Mouse (Mus musculus): ENCODE measurements around the gene Gpi1. TPM values are rescaled to one million over a fixed set of nuclear protein-coding genes. Genes with fewer than 3 reads are reported as not detected.
A peak's percentile ranks its signal among the peaks of the same experiment; 100 is the strongest.

Gpi1 gene
- polyA plus RNA-seq, 1 experiment from 2014 or later, result 824 TPM

GRCm38 (mm10) chr7:34234610-34235561 lies 4.8 kb upstream of the Gpi1 start:
- no peak for ATAC-seq (replicated peaks; ENCODE audit: insufficient number of reproducible peaks, low FRiP score, low TSS enrichment)
- Histone ChIP-seq H3K27me3 (ENCODE audit: control insufficient read depth, insufficient read depth, low read length) (no peaks in the 10 kb centered on the region), H3K9ac (ENCODE audit: low read depth, low read length) (peak overlapping the region; percentile 73), H3K27ac (ENCODE audit: low read depth, low read length) (peak overlapping the region; percentile 96), H3K4me2 (peak overlapping the region; percentile 84), H3K36me3 (ENCODE audit: control insufficient read depth, insufficient read depth, low read length) (peaks cover 25% of the 10 kb centered on the region), H3K4me1 (ENCODE audit: control insufficient read depth, insufficient read depth, low read length) (peaks cover 14% of the 10 kb centered on the region), H3K4me3 (ENCODE audit: low read depth, low read length) (peak overlapping the region; percentile 57), H3K9me3 (replicated peaks; ENCODE audit: control insufficient read depth, low read length) (no peaks in the 10 kb centered on the region)
- WGBS (ENCODE audit: insufficient replicate concordance), result 2% methylated on average over 17 of the region's 17 CpGs

- peaks cover 21% of the 10 kb centered on the region for H3K36me3 ChIP-seq (ENCODE audit: control insufficient read depth, insufficient read depth, low read length)
- peak overlapping the region; percentile 57 for H3K4me3 ChIP-seq (ENCODE audit: low read depth, low read length)
- H3K27me3 ChIP-seq (ENCODE audit: control insufficient read depth, insufficient read depth, low read length), result no peaks in the 10 kb centered on the region
- peak overlapping the region; percentile 73 for H3K9ac ChIP-seq (ENCODE audit: low read depth, low read length)
- H3K27ac ChIP-seq (ENCODE audit: low read depth, low read length), result peak overlapping the region; percentile 96
- ATAC-seq (replicated peaks; ENCODE audit: insufficient number of reproducible peaks, low FRiP score, low TSS enrichment), result peak; percentile 86
- H3K4me2 ChIP-seq, result peak overlapping the region; percentile 84
- under 1% methylated on average over 46 of the region's 46 CpGs for WGBS (ENCODE audit: insufficient replicate concordance)
- peaks cover 16% of the 10 kb centered on the region for H3K4me1 ChIP-seq (ENCODE audit: control insufficient read depth, insufficient read depth, low read length)
- H3K9me3 ChIP-seq (replicated peaks; ENCODE audit: control insufficient read depth, low read length), result no peaks in the 10 kb centered on the region
Observed at GRCm38 (mm10) chr7:34233909-34234609, 3.9 kb upstream of the Gpi1 start.

GRCm38 (mm10) chr7:34232785-34233725 lies 2.9 kb upstream of the Gpi1 start:
- no peak for ATAC-seq (replicated peaks; ENCODE audit: insufficient number of reproducible peaks, low FRiP score, low TSS enrichment)
- WGBS (ENCODE audit: insufficient replicate concordance), result 41% methylated on average over 7 of the region's 7 CpGs
- no peaks in the 10 kb centered on the region for H3K27me3 ChIP-seq (ENCODE audit: control insufficient read depth, insufficient read depth, low read length)

GRCm38 (mm10) chr7:34229691-34230111 lies 435 bp downstream of the Gpi1 start:
- H3K9me3 ChIP-seq (replicated peaks; ENCODE audit: control insufficient read depth, low read length), result no peaks in the 10 kb centered on the region
- peak overlapping the region; percentile 92 for H3K9ac ChIP-seq (ENCODE audit: low read depth, low read length)
- no peaks in the 10 kb centered on the region for H3K27me3 ChIP-seq (ENCODE audit: control insufficient read depth, insufficient read depth, low read length)
- H3K4me2 ChIP-seq, result peak overlapping the region; percentile 87
- peak overlapping the region; percentile 94 for H3K27ac ChIP-seq (ENCODE audit: low read depth, low read length)
- peak; percentile 19 for ATAC-seq (replicated peaks; ENCODE audit: insufficient number of reproducible peaks, low FRiP score, low TSS enrichment)
- peak overlapping the region; percentile 82 for H3K4me3 ChIP-seq (ENCODE audit: low read depth, low read length)
- WGBS (ENCODE audit: insufficient replicate concordance), result 1% methylated on average over 17 of the region's 19 CpGs
- peaks cover 32% of the 10 kb centered on the region for H3K36me3 ChIP-seq (ENCODE audit: control insufficient read depth, insufficient read depth, low read length)
- peaks cover 51% of the 10 kb centered on the region for H3K4me1 ChIP-seq (ENCODE audit: control insufficient read depth, insufficient read depth, low read length)

More at GRCm38 (mm10) chr7:34232785-34233725, 2.9 kb upstream of the Gpi1 start:
- Histone ChIP-seq H3K4me3 (ENCODE audit: low read depth, low read length) (peak overlapping the region; percentile 57), H3K27ac (ENCODE audit: low read depth, low read length) (peak overlapping the region; percentile 96), H3K4me2 (peak overlapping the region; percentile 84), H3K9me3 (replicated peaks; ENCODE audit: control insufficient read depth, low read length) (no peaks in the 10 kb centered on the region), H3K4me1 (ENCODE audit: control insufficient read depth, insufficient read depth, low read length) (peaks cover 26% of the 10 kb centered on the region), H3K9ac (ENCODE audit: low read depth, low read length) (peak overlapping the region; percentile 73), H3K36me3 (ENCODE audit: control insufficient read depth, insufficient read depth, low read length) (peaks cover 18% of the 10 kb centered on the region)

GRCm38 (mm10) chr7:34229153-34229552 lies 983 bp downstream of the Gpi1 start:
- peaks cover 35% of the 10 kb centered on the region for H3K36me3 ChIP-seq (ENCODE audit: control insufficient read depth, insufficient read depth, low read length)
- peaks cover 51% of the 10 kb centered on the region for H3K4me1 ChIP-seq (ENCODE audit: control insufficient read depth, insufficient read depth, low read length)
- H3K27ac ChIP-seq (ENCODE audit: low read depth, low read length), result peak overlapping the region; percentile 94

GRCm38 (mm10) chr7:34228641-34229040 lies 1.5 kb downstream of the Gpi1 start:
- no peak for ATAC-seq (replicated peaks; ENCODE audit: insufficient number of reproducible peaks, low FRiP score, low TSS enrichment)
- Histone ChIP-seq H3K9me3 (replicated peaks; ENCODE audit: control insufficient read depth, low read length) (no peaks in the 10 kb centered on the region), H3K9ac (ENCODE audit: low read depth, low read length) (peak overlapping the region; percentile 58; the same call in 1 of the 2 replicates), H3K4me2 (peak overlapping the region; percentile 87), H3K4me3 (ENCODE audit: low read depth, low read length) (peak overlapping the region; percentile 82), H3K27me3 (ENCODE audit: control insufficient read depth, insufficient read depth, low read length) (no peaks in the 10 kb centered on the region), H3K4me1 (ENCODE audit: control insufficient read depth, insufficient read depth, low read length) (peaks cover 51% of the 10 kb centered on the region), H3K27ac (ENCODE audit: low read depth, low read length) (no peak overlapping the region), H3K36me3 (ENCODE audit: control insufficient read depth, insufficient read depth, low read length) (peaks cover 39% of the 10 kb centered on the region)
- WGBS (ENCODE audit: insufficient replicate concordance), result 12% methylated on average over 7 of the region's 9 CpGs

More at GRCm38 (mm10) chr7:34229153-34229552, 983 bp downstream of the Gpi1 start:
- Histone ChIP-seq H3K4me3 (ENCODE audit: low read depth, low read length) (peak overlapping the region; percentile 82), H3K4me2 (peak overlapping the region; percentile 87), H3K9ac (ENCODE audit: low read depth, low read length) (peak overlapping the region; percentile 92), H3K9me3 (replicated peaks; ENCODE audit: control insufficient read depth, low read length) (no peaks in the 10 kb centered on the region), H3K27me3 (ENCODE audit: control insufficient read depth, insufficient read depth, low read length) (no peaks in the 10 kb centered on the region)
- ATAC-seq (replicated peaks; ENCODE audit: insufficient number of reproducible peaks, low FRiP score, low TSS enrichment), result no peak
- 16% methylated on average over 5 of the region's 5 CpGs for WGBS (ENCODE audit: insufficient replicate concordance)

- H3K36me3 ChIP-seq (ENCODE audit: control insufficient read depth, insufficient read depth, low read length), result peaks cover 56% of the 10 kb centered on the region
- H3K27ac ChIP-seq (ENCODE audit: low read depth, low read length), result no peak overlapping the region
- no peaks in the 10 kb centered on the region for H3K9me3 ChIP-seq (replicated peaks; ENCODE audit: control insufficient read depth, low read length)
- peak overlapping the region; percentile 82; the same call in 1 of the 2 replicates for H3K4me3 ChIP-seq (ENCODE audit: low read depth, low read length)
- ATAC-seq (replicated peaks; ENCODE audit: insufficient number of reproducible peaks, low FRiP score, low TSS enrichment), result no peak
- no peaks in the 10 kb centered on the region for H3K27me3 ChIP-seq (ENCODE audit: control insufficient read depth, insufficient read depth, low read length)
- peaks cover 41% of the 10 kb centered on the region for H3K4me1 ChIP-seq (ENCODE audit: control insufficient read depth, insufficient read depth, low read length)
- H3K4me2 ChIP-seq, result peak overlapping the region; percentile 87; the same call in 1 of the 2 replicates
- WGBS (ENCODE audit: insufficient replicate concordance), result 87% methylated on average over 12 of the region's 12 CpGs
- H3K9ac ChIP-seq (ENCODE audit: low read depth, low read length), result no peak overlapping the region
Observed at GRCm38 (mm10) chr7:34226846-34227245, 3.3 kb downstream of the Gpi1 start.

Measured in heart, embryonic 11.5 days (tissue).